Mouse (Mus musculus) urinary bladder, postnatal 4 days (tissue): ENCODE data around the gene Ak5.
"Not testable (repeated sequence)": the region's sequence is repeated elsewhere in the genome, so short reads cannot be mapped to it uniquely, and the experiment has no call there.

Experiments
- DNase-seq, 2 experiments: peaks; one replicate each; pipeline ENCODE4 v3.0.0; 2021 to 2022; ENCODE audit warnings: low spot score in 2 of 2

The Ak5 gene

DNA sequence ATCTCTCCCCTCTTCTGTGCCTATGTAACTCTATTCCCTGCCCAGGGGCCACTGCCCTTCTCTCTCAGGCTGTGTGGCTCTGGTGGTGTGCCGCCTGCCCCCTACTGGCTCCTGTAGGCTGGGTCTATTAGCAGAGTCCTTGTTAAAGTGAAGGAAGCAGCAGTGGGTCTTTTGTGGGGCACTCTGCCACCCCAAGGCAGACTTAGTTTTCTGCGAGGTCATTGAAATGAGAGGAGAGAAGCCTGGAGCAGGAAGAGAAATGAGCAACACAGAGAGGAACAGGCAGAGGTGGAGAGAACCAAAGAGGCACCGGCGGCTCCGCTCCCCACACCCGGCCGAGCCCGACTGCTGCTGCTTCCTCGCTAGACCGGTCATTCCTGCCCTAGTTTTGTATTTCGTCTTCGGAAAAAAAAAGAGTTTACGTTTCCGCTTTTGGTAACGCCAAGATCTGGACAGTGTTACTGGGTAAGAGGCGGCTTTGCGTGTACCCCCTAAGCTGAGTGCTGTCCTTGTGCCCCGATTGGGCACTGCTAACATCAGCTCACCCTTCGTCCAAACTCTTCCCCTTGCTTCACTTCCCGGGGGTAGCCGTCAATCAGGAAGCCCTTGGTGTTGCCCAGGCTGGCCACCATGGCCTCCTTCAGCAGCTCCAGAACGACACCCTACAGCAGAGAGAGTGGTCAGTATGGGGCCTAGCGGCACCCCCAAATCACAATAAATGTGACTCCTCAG lies 190.2 kb downstream of the Ak5 start:
- peak in 1 of 2 experiments; percentile 62 for DNase-seq

DNA sequence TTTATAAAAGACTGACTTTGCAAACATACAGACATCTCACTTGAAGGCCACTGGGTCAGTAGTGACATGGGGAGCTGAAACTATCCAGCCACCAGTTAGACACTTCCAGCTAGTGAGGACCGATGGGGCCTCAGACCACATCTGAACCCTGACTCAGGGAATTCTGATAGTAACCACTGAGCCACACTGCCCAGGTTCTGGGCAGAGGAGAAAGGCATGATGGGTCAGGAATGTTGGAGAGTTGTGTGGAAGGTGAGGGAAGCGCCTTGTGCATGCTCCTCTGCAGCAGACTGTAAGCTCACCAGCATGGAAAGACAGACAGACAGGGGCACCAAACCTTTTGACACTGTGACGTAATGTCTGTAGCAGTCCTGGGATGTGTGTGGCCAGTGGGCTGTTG lies 192.3 kb downstream of the Ak5 start:
- DNase-seq: no peak

DNA sequence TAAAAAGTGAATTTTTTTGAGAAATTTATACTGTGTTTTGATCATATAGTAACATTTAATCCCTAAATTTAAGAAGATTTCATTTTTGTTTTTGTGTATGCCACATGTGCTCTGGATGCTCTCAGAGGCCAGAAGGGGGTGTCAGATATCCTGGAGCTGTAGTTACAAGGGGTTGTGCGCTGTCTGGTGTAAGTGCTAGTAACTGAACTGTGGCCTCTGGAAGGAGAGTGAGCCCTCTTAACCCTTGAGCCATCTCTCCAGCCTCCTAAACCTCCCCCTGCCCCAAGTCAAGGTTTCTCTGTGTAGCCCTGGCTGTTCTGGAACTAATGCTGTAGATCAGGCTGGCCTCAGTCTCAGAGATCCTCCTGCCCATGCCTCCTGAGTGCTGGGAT lies 192.9 kb downstream of the Ak5 start:
- no peak for DNase-seq

- no peak for DNase-seq
These were observed 193.4 kb downstream of the Ak5 start for GRCm38 (mm10) chr3:152474582-152475277.

DNA sequence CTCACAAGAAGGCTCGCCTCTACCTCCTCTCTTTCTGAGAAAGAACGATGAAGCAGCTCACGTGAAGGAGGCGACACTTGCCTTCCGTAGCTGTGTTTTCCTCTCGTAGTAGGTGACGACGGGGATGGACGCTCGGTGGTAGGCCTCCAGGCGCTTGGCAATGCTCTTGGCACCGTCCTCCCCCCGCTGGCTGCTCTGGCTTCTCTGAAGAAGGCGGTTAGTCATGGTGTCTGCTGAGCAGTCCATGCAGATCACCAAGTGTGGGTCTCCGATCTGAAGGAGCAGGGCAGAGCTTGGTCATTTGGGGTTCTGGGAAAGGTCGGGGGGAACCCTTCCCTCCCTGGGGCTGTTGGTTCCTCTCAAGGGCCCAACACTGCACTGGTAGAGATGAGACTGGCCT lies 195.5 kb downstream of the Ak5 start:
- DNase-seq: no peak

GRCm38 (mm10) chr3:152470347-152470746 lies 197.8 kb downstream of the Ak5 start:
- no peak for DNase-seq

GRCm38 (mm10) chr3:152469423-152470200 lies 198.5 kb downstream of the Ak5 start:
- no peak for DNase-seq

GRCm38 (mm10) chr3:152468569-152469041 lies 199.6 kb downstream of the Ak5 start:
- no peak for DNase-seq

GRCm38 (mm10) chr3:152468032-152468431 lies 200.1 kb downstream of the Ak5 start:
- no peak for DNase-seq

DNA sequence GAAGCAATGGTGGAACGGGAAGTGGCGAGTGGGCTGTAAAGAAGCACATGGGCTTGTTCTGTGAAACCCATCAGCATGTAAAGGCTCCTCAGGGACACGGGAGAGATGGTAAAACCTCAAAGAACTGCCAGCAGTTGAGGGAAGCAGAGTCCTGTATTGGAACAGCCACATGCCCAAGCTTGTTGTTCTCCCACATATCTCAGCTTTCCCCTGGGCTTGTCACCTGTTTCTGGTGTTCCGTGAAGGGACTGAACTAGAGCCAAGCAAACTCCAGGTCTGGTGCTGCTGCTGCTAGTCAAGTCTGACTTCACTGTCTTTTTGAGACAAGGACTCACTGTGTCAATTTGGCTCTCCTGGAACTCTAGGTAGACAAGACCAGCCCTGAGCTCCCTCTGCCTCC lies 200.8 kb downstream of the Ak5 start:
- no peak for DNase-seq

- no peak for DNase-seq
These were observed 201.3 kb downstream of the Ak5 start for GRCm38 (mm10) chr3:152466849-152467248.

- DNase-seq: no peak
These were observed 202.8 kb downstream of the Ak5 start for GRCm38 (mm10) chr3:152465338-152465737.

- no peak for DNase-seq
These were observed 203.7 kb downstream of the Ak5 start for GRCm38 (mm10) chr3:152464462-152464861.

GRCm38 (mm10) chr3:152462900-152463299 lies 205.3 kb downstream of the Ak5 start:
- DNase-seq: no peak

DNA sequence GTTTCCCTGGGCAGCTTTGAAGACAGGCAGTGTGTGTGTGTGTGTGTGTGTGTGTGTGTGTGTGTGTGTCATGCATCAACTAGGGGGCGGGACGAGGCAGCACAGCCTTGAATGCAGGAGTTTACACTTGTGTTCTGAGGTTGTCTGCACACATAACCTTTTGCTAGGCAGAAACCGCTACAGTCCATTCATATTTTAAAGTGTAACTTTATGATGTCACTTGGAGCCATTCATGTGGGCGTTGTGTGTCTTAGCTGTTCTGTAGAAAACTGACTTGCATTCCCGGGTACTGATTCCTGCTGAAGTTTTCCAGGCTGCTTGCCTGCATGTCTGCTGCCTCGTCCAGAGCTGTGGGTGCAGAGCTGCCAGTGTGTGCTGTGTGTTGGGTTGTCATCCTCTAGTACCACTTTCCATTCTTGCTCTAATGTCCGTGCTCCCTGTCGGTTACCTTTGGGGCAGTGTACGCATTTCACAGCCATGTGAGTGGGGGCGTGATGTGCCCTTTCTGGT lies 206.1 kb downstream of the Ak5 start:
- DNase-seq: no peak

- no peak for DNase-seq
These were observed 207.4 kb downstream of the Ak5 start for GRCm38 (mm10) chr3:152460802-152461201.

DNA sequence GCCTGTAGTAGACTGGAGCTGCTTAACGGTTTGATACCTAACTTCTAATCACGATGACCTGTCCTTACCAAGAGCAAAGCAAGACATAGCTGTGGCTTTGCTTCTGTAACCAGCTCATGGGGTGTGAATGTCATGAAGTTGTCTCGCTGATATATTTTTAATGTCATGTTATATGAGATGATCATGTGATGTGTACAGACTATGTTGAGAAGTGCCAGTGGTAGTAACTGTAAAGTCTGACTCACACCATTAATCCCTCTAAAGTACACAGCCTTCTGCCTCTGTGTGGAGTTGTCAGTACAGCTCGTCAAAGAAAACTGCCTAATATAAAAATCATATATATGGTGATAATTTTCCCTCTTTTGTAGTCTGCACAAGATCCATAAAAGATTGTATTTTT lies 209.3 kb downstream of the Ak5 start:
- not testable (repeated sequence) for DNase-seq

DNA sequence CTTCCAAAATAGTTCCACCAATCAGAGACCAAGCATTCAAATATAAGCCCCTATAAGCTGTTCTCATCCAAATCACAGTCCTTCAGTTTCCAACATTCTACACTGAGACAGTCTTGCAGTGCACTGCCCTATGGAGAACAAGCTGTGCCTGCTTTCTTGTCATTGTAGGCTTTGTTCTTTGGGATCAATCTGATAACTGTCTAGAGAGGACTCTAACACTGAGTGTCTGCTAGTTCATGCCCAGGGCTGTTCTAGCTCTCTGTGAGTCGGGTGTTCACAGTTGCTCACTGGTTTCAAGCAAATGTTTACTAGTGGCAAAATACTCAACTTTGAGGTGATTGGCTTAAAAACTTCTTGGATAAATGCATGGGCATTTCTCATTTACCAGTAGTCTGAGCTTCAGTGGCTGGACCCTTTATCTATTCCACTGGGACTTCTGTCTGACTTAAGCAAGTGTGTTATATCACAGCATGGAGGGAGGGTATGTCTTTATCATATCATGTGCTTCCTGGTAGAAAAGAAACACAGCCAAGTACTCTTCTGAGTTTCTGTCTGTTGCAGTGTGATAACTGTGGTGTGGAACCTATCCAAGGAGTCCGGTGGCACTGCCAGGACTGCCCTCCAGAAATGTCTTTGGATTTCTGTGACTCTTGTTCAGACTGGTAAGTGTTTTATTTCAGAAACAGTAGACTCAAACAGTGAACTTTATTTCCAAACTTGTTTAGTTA lies 210.7 kb downstream of the Ak5 start:
- DNase-seq: no peak

- DNase-seq: no peak
These were observed 215.0 kb downstream of the Ak5 start for GRCm38 (mm10) chr3:152453163-152453562.

DNA sequence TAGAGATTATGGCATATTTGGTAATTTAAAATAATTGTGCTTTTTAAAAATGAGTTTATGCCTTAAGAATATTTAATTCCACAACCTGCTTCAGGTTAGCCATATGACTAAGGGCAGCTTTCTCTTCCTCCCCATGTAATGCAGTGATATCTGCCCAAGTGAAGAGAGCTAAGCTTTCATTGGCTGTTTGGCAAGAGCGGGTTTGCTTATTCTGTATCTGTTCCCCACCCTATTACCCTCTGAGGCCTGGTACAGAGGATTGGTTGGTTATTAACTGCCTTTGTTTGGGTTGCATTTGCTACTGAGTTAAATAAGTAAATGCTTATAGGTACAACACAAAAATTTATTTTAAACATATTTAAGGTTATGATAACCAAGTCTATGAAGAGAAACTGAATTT lies 221.2 kb downstream of the Ak5 start:
- DNase-seq: no peak

DNA sequence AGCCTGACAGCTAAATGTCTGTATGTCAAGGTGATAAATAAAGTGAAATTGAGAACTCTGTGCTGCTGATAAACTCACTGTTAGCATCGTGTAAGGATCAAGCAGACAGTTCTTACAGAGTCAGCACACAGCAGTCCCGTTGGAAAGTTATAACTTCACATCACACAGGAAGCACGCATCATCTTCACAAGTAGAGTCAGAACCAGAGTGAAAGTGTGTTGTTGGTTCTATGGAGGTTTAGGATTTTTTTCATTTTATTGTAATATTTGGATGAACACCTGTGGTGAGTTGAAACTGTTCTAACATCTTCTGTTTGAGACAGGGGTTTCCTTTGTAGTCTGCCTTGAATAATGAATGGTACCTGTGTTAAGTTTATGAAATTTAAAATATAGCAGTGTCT lies 224.0 kb downstream of the Ak5 start:
- DNase-seq: no peak

DNA sequence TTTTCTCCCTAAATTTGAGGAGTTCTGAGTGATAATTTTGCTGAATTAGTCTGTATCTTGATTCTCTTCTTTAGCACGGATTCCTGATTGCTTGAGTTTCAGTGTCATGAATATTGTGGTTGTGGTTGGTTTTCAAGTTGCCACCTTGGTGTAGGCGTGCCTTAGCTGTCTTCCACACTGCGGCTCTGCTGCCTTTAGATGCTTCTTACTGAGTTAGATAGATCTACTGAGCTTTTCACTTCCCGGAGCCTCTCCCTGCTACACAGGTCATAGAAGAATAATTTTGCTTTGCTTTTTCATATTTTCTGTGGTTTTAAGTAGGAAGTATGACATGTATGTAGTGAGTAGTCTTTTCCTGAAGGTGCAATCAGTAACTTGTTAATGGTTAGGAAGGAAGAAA lies 225.4 kb downstream of the Ak5 start:
- DNase-seq: no peak
